Mouse (Mus musculus): ENCODE results near the gene Trmt13. TPM values are rescaled to one million over a fixed set of nuclear protein-coding genes. Genes with fewer than 3 reads are reported as not detected.

Gene Trmt13
- polyA plus RNA-seq, 1 experiment, result 2.9 TPM

- no peaks in the 10 kb centered on the region for H3K79me2 ChIP-seq (ENCODE audit: control insufficient read depth, insufficient read depth)
- H3ac ChIP-seq (ENCODE audit: control insufficient read depth, insufficient read length), result no peak overlapping the region
- H3K27me3 ChIP-seq (ENCODE audit: control insufficient read depth, insufficient read depth, insufficient read length), result no peaks in the 10 kb centered on the region
- H3K36me3 ChIP-seq (ENCODE audit: control insufficient read depth, insufficient read depth), result peaks cover 63% of the 10 kb centered on the region
- H3K4me3 ChIP-seq, result no peak overlapping the region
- no peak overlapping the region for H3K4me2 ChIP-seq (ENCODE audit: low read depth)
- TF ChIP-seq POLR2A (IDR thresholded peaks at IDR 0.05; ENCODE audit: insufficient read length, low read depth) (no peak), REST (IDR thresholded peaks at IDR 0.05; ENCODE audit: insufficient read depth, insufficient read length) (no peak), SRF (IDR thresholded peaks at IDR 0.05; ENCODE audit: control insufficient read depth, insufficient read length, low read depth) (no peak), CEBPB (IDR thresholded peaks at IDR 0.05; ENCODE audit: insufficient read depth, poor library complexity, severe bottlenecking) (no peak)
Observed at GRCm38 (mm10) chr3:116635799-116636198, 21.4 kb upstream of the Trmt13 start.

- Histone ChIP-seq H3K79me2 (ENCODE audit: control insufficient read depth, insufficient read depth) (no peaks in the 10 kb centered on the region), H3K36me3 (ENCODE audit: control insufficient read depth, insufficient read depth) (peaks cover 60% of the 10 kb centered on the region), H3K4me3 (no peak overlapping the region), H3K4me2 (ENCODE audit: low read depth) (no peak overlapping the region), H3K27me3 (ENCODE audit: control insufficient read depth, insufficient read depth, insufficient read length) (no peaks in the 10 kb centered on the region), H3ac (ENCODE audit: control insufficient read depth, insufficient read length) (no peak overlapping the region)
- no peak for TF ChIP-seq USF1 (IDR thresholded peaks at IDR 0.05; ENCODE audit: low read depth)
- TF ChIP-seq POLR2A (IDR thresholded peaks at IDR 0.05; ENCODE audit: insufficient read length, low read depth), result no peak
- no peak for TF ChIP-seq TCF3 (IDR thresholded peaks at IDR 0.05; ENCODE audit: insufficient read length, low read depth)
Observed at GRCm38 (mm10) chr3:116634853-116635252, 20.5 kb upstream of the Trmt13 start.

- Histone ChIP-seq H3ac (ENCODE audit: control insufficient read depth, insufficient read length) (no peak overlapping the region), H3K79me2 (ENCODE audit: control insufficient read depth, insufficient read depth) (no peaks in the 10 kb centered on the region), H3K27me3 (ENCODE audit: control insufficient read depth, insufficient read depth, insufficient read length) (no peaks in the 10 kb centered on the region), H3K4me2 (ENCODE audit: low read depth) (no peak overlapping the region), H3K36me3 (ENCODE audit: control insufficient read depth, insufficient read depth) (peaks cover 55% of the 10 kb centered on the region), H3K4me3 (no peak overlapping the region)
- no peak for TF ChIP-seq CEBPB (IDR thresholded peaks at IDR 0.05; ENCODE audit: insufficient read depth, poor library complexity, severe bottlenecking)
- TF ChIP-seq USF1 (IDR thresholded peaks at IDR 0.05; ENCODE audit: low read depth), result no peak
- no peak for TF ChIP-seq POLR2A (IDR thresholded peaks at IDR 0.05; ENCODE audit: insufficient read length, low read depth)
- TF ChIP-seq REST (IDR thresholded peaks at IDR 0.05; ENCODE audit: insufficient read depth, insufficient read length), result no peak
- TF ChIP-seq POLR2AphosphoS2 (IDR thresholded peaks at IDR 0.05; ENCODE audit: insufficient read length, low read depth), result no peak
- no peak for TF ChIP-seq E2F4 (IDR thresholded peaks at IDR 0.05; ENCODE audit: insufficient read depth)
- TF ChIP-seq SRF (IDR thresholded peaks at IDR 0.05; ENCODE audit: control insufficient read depth, insufficient read length, low read depth), result no peak
- no peak for TF ChIP-seq MYOG (IDR thresholded peaks at IDR 0.05; ENCODE audit: control insufficient read depth in 1 of 3, insufficient read depth in 1 of 3, insufficient read length in 2 of 3, low read depth in 2 of 3)
- TF ChIP-seq MYOD1 (IDR thresholded peaks at IDR 0.05; ENCODE audit: control insufficient read depth in 1 of 3, insufficient read length in 2 of 3, low read depth in 2 of 3), result no peak
- TF ChIP-seq TCF12 (IDR thresholded peaks at IDR 0.05; ENCODE audit: insufficient read depth, poor library complexity, severe bottlenecking), result no peak
- TF ChIP-seq TCF3 (IDR thresholded peaks at IDR 0.05; ENCODE audit: insufficient read length, low read depth), result no peak
- no peak for TF ChIP-seq MAX (IDR thresholded peaks at IDR 0.05; ENCODE audit: low read depth)
Observed at GRCm38 (mm10) chr3:116634091-116634490, 19.7 kb upstream of the Trmt13 start.

- Histone ChIP-seq H3K36me3 (ENCODE audit: control insufficient read depth, insufficient read depth) (peaks cover 53% of the 10 kb centered on the region), H3ac (ENCODE audit: control insufficient read depth, insufficient read length) (no peak overlapping the region), H3K27me3 (ENCODE audit: control insufficient read depth, insufficient read depth, insufficient read length) (no peaks in the 10 kb centered on the region), H3K4me2 (ENCODE audit: low read depth) (no peak overlapping the region), H3K4me3 (no peak overlapping the region), H3K79me2 (ENCODE audit: control insufficient read depth, insufficient read depth) (no peaks in the 10 kb centered on the region)
- TF ChIP-seq MAX (IDR thresholded peaks at IDR 0.05; ENCODE audit: low read depth) (no peak), POLR2A (IDR thresholded peaks at IDR 0.05; ENCODE audit: insufficient read length, low read depth) (no peak), TCF3 (IDR thresholded peaks at IDR 0.05; ENCODE audit: insufficient read length, low read depth) (no peak), MYOD1 (IDR thresholded peaks at IDR 0.05; ENCODE audit: control insufficient read depth in 1 of 3, insufficient read length in 2 of 3, low read depth in 2 of 3) (no peak), CEBPB (IDR thresholded peaks at IDR 0.05; ENCODE audit: insufficient read depth, poor library complexity, severe bottlenecking) (no peak), E2F4 (IDR thresholded peaks at IDR 0.05; ENCODE audit: insufficient read depth) (no peak)
Observed at GRCm38 (mm10) chr3:116632971-116633370, 18.6 kb upstream of the Trmt13 start.

- Histone ChIP-seq H3K4me2 (ENCODE audit: low read depth) (no peak overlapping the region), H3K79me2 (ENCODE audit: control insufficient read depth, insufficient read depth) (no peaks in the 10 kb centered on the region), H3K36me3 (ENCODE audit: control insufficient read depth, insufficient read depth) (peaks cover 46% of the 10 kb centered on the region), H3ac (ENCODE audit: control insufficient read depth, insufficient read length) (no peak overlapping the region), H3K27me3 (ENCODE audit: control insufficient read depth, insufficient read depth, insufficient read length) (no peaks in the 10 kb centered on the region), H3K4me3 (no peak overlapping the region)
- TF ChIP-seq TCF12 (IDR thresholded peaks at IDR 0.05; ENCODE audit: insufficient read depth, poor library complexity, severe bottlenecking) (no peak), SRF (IDR thresholded peaks at IDR 0.05; ENCODE audit: control insufficient read depth, insufficient read length, low read depth) (no peak), POLR2AphosphoS2 (IDR thresholded peaks at IDR 0.05; ENCODE audit: insufficient read length, low read depth) (no peak), E2F4 (IDR thresholded peaks at IDR 0.05; ENCODE audit: insufficient read depth) (no peak), REST (IDR thresholded peaks at IDR 0.05; ENCODE audit: insufficient read depth, insufficient read length) (no peak), MAX (IDR thresholded peaks at IDR 0.05; ENCODE audit: low read depth) (no peak), POLR2A (IDR thresholded peaks at IDR 0.05; ENCODE audit: insufficient read length, low read depth) (no peak), MYOD1 (IDR thresholded peaks at IDR 0.05; ENCODE audit: control insufficient read depth in 1 of 3, insufficient read length in 2 of 3, low read depth in 2 of 3) (no peak), MYOG (IDR thresholded peaks at IDR 0.05; ENCODE audit: control insufficient read depth in 1 of 3, insufficient read depth in 1 of 3, insufficient read length in 2 of 3, low read depth in 2 of 3) (no peak), TCF3 (IDR thresholded peaks at IDR 0.05; ENCODE audit: insufficient read length, low read depth) (no peak), CEBPB (IDR thresholded peaks at IDR 0.05; ENCODE audit: insufficient read depth, poor library complexity, severe bottlenecking) (no peak), USF1 (IDR thresholded peaks at IDR 0.05; ENCODE audit: low read depth) (no peak)
Observed at GRCm38 (mm10) chr3:116631459-116631858, 17.1 kb upstream of the Trmt13 start.
